Mouse (Mus musculus): ENCODE measurements around the gene Ttc1.

Ttc1 gene

DNA sequence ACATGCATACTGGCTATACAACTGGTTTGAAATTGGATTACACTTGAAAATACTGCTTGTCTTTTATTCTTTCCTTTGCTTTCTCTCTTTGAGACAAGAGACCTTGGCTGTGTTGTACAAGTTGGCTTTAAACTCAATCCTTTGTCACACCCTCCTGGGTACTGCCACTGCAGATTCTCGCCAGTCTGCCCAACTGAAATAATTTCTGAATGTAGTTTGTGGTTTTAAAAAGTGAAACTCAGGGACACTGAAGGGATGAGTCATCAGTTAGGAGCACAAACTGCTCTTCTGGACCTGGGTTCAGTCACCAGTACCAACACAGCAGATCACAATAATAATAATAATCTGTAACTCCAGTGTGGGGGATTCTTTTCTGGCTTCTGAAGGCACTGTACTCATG is 44.3 kb downstream of the Ttc1 start:
- in situ Hi-C loops (cut with MseI, MboI): no loop called here

GRCm38 (mm10) chr11:43700291-43700690 is 47.5 kb downstream of the Ttc1 start:
- in situ Hi-C loops (cut with MseI, MboI): no loop called here

- in situ Hi-C loops (cut with MseI, MboI): no loop called here
Observed at GRCm38 (mm10) chr11:43698621-43699020, 49.2 kb downstream of the Ttc1 start.

DNA sequence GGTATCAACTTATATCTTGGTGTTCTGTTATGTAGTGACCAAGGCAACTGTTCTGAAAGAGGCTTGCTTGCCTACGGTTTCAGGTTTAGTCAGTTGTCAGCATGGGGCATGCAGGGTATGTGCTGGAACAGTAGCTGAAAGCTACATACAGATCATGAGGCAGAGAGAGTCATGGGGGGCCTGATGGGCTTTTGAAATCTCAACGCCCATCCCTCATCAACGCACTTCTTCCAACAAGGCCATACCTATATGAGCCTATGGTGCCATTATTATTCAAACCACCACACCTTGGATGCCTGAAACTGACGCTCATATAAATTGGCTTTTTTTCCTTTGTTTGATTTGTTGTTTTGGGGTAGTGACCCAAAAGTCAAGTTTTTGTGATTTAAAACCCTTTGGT is 51.2 kb downstream of the Ttc1 start:
- in situ Hi-C loops (cut with MseI, MboI): no loop called here

GRCm38 (mm10) chr11:43688850-43689249 is 59.0 kb downstream of the Ttc1 start:
- in situ Hi-C loops (cut with MseI, MboI): no loop called here

GRCm38 (mm10) chr11:43682415-43683217 is 65.2 kb downstream of the Ttc1 start:
- in situ Hi-C loops (cut with MseI, MboI): no loop called here

DNA sequence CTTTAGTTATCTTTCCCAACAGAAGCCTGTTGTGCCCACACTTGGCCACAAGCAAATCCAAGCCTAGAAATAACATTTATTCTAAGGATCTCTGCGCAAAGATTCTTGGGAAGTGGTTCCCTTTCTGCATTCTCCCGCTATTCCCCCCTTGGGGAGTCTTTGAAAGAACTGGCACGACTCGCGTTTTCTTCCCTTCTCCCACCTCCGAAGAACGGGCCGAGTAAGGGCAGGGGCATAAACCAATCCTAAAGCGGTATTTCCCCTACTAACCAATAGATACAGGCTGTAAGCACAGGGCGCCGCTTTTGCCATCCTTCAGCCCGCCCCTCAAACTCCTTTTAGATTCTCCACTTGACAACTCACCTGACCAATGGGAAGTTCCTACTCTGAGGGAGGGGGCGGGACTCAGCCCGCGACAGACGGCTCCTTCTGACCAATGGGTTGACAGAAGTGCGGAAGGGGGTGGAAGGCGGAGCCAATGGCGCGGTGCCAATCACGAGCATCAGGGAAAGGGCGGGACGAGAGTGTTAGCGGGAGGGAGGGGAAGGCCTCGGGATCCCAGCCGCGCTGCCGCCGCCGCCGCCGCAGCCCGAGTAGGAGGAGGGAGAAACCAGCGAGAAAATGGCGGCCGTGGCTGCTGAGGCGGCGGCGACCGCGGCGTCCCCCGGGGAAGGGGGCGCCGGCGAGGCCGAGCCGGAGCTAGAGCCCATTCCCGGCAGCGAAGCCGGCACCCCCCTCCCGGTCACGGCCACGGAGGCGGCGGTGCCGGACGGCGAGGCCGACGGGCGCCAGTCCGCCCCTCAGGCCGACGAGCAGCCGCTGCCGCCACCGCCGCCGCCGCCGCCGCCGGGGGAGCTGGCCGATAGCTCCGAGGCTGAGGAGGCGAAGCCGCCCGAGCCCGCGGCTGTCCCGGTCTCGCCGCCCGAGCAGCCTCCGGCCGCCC is 66.1 kb downstream of the Ttc1 start, which contains the start of gene Pwwp2a:
TSS of gene Pwwp2a (plus strand) at position 527 of the 943 bp plus-strand sequence.
- in situ Hi-C loops (cut with MseI, MboI): no loop called here

All from mouse trophoblast stem cell (cell line).